Mouse (Mus musculus) thymus, postnatal 25 days (tissue): ENCODE data around the gene Olfr1208.

Experiments used
- DNase-seq: peaks from one replicate; pipeline ENCODE4 v3.0.0; 2022

The Olfr1208 gene

GRCm38 (mm10) chr2:88902211-88902610 is at the start of gene Olfr1208:
Gene Olfr1208 (minus strand): TSS chr2:88902311.
- no peak for DNase-seq

GRCm38 (mm10) chr2:88938011-88938410 is 35.9 kb upstream of the Olfr1208 start, which contains the start of gene Olfr1211:
Gene Olfr1211 (minus strand): TSS chr2:88938111.
- DNase-seq = no peak

GRCm38 (mm10) chr2:88915057-88915456 is 12.9 kb upstream of the Olfr1208 start, which contains the start of gene Olfr1209:
Gene Olfr1209 (minus strand): TSS chr2:88915157.
- no peak for DNase-seq

- DNase-seq = no peak
These were observed 39.2 kb downstream of the Olfr1208 start, which contains the start of gene Olfr1206 for GRCm38 (mm10) chr2:88862931-88863330. Gene Olfr1206 (plus strand): TSS chr2:88863231.

- DNase-seq = no peak
These were observed 53.1 kb downstream of the Olfr1208 start, which contains the start of gene Olfr1204 for GRCm38 (mm10) chr2:88848992-88849391. Gene Olfr1204 (plus strand): TSS chr2:88849292.
